Mouse (Mus musculus) embryonic facial prominence, embryonic 11.5 days (tissue): Measurements from ENCODE around the gene Jak3. TPM values are rescaled to one million over a fixed set of nuclear protein-coding genes. Genes with fewer than 3 reads are reported as not detected.
"Not testable (repeated sequence)": the region's sequence is repeated elsewhere in the genome, so short reads cannot be mapped to it uniquely, and the experiment has no call there.

Experiments
- ATAC-seq: fragments of 200-750 bp; cut with Nextera tagmentation; replicated peaks from 2 replicates; pipeline ENCODE4 v1.8.0; 2017; ENCODE audit warnings: low read depth; ENCODE audit not compliant: insufficient number of reproducible peaks, low FRiP score, low TSS enrichment
- DNase-seq: peaks from one replicate; pipeline ENCODE4 v3.0.0-alpha.2; 2015; ENCODE audit warnings: low spot score
- H3K27ac ChIP-seq: fragments of 300-500 bp; sonication (generic); replicated peaks from 2 replicates; pipeline ENCODE4 v1.5.1; 2014; ENCODE audit warnings: mild to moderate bottlenecking, low read depth, low read length, control low read depth
- H3K27me3 ChIP-seq: fragments of 300-500 bp; sonication (generic); 2 replicates; pipeline ENCODE4 v1.6.1; 2014; ENCODE audit warnings: mild to moderate bottlenecking, low read length, moderate library complexity, mixed read lengths; ENCODE audit not compliant: control insufficient read depth, insufficient read depth
- H3K36me3 ChIP-seq: fragments of 300-500 bp; sonication (generic); replicated peaks from 2 replicates; pipeline ENCODE4 v1.6.1; 2014; ENCODE audit warnings: low read depth, mild to moderate bottlenecking, low read length, moderate library complexity, mixed read lengths; ENCODE audit not compliant: control insufficient read depth, insufficient read depth
- H3K4me1 ChIP-seq: fragments of 300-500 bp; sonication (generic); 2 replicates; pipeline ENCODE4 v1.6.1; 2014; ENCODE audit warnings: low read length, mixed read lengths; ENCODE audit not compliant: control insufficient read depth, insufficient read depth
- H3K4me2 ChIP-seq: fragments of 300-500 bp; sonication (generic); 2 replicates; pipeline ENCODE4 v1.6.1; 2014; ENCODE audit warnings: low read depth, mild to moderate bottlenecking, control low read depth, low read length, moderate library complexity
- H3K4me3 ChIP-seq: fragments of 300-500 bp; sonication (generic); 2 replicates; pipeline ENCODE4 v1.5.1; 2014; ENCODE audit warnings: low read depth, low read length, control low read depth
- H3K9ac ChIP-seq: fragments of 300-500 bp; sonication (generic); replicated peaks from 2 replicates; pipeline ENCODE4 v1.6.1; 2014; ENCODE audit warnings: mild to moderate bottlenecking, control low read depth, low read length
- H3K9me3 ChIP-seq: fragments of 300-500 bp; sonication (generic); replicated peaks from 2 replicates; pipeline ENCODE4 v1.6.1; 2016; ENCODE audit warnings: mild to moderate bottlenecking, low read length, inconsistent platforms, mixed read lengths; ENCODE audit not compliant: control insufficient read depth
- WGBS: fragments of 180-500 bp; shearing (Covaris S2); extraction: QIAGEN DNeasy Blood & Tissue Kit; methylation state at CpG from one replicate; pipeline ENCODE4 v1.1.7; 2014; 5-methylcytosine and 5-hydroxymethylcytosine counted together
- polyA plus RNA-seq: library from polyadenylated mRNA; unstranded; fragments of >200 nt; fragmentation: Nextera tagmentation; extraction: Ambion mirVana; gene quantifications from 2 replicates; pipeline ENCODE4 v1.2.1, GENCODE M21; 2014

Gene Jak3
- polyA plus RNA-seq, 1 experiment from 2014 or later: 1.2 TPM

GRCm38 (mm10) chr8:71684701-71685100 is 8.6 kb downstream of the Jak3 start:
- no peak overlapping the region for H3K27ac ChIP-seq
- no peak for ATAC-seq
- 11% methylated on average over 10 of the region's 10 CpGs for WGBS

GRCm38 (mm10) chr8:71685573-71685972 is 9.5 kb downstream of the Jak3 start:
- peaks cover under 1% of the 10 kb centered on the region for H3K4me1 ChIP-seq
- H3K36me3 ChIP-seq: no peaks in the 10 kb centered on the region
- peak overlapping the region; percentile 26 for H3K4me2 ChIP-seq
- H3K27me3 ChIP-seq: peaks cover 100% of the 10 kb centered on the region
- ATAC-seq (no peak), DNase-seq (peak; percentile 35)
- 2% methylated on average over 29 of the region's 29 CpGs for WGBS
- 0 out of 2 replicates have a peak overlapping the region, but pooled peaks have one; percentile 11 for H3K4me3 ChIP-seq
- no peak overlapping the region for H3K27ac ChIP-seq
- H3K9me3 ChIP-seq: no peaks in the 10 kb centered on the region
- H3K9ac ChIP-seq: no peak overlapping the region

More at GRCm38 (mm10) chr8:71684701-71685100, 8.6 kb downstream of the Jak3 start:
- no peaks in the 10 kb centered on the region for H3K36me3 ChIP-seq
- H3K9me3 ChIP-seq: no peaks in the 10 kb centered on the region
- no peak overlapping the region for H3K4me2 ChIP-seq
- peaks cover 3% of the 10 kb centered on the region for H3K4me1 ChIP-seq
- DNase-seq: no peak
- H3K27me3 ChIP-seq: peaks cover 98% of the 10 kb centered on the region
- H3K4me3 ChIP-seq: no peak overlapping the region
- H3K9ac ChIP-seq: no peak overlapping the region

- Histone ChIP-seq H3K36me3 (no peaks in the 10 kb centered on the region), H3K27me3 (peaks cover 100% of the 10 kb centered on the region), H3K27ac (no peak overlapping the region), H3K4me3 (no peak overlapping the region; the same call in 1 of the 2 replicates), H3K9me3 (no peaks in the 10 kb centered on the region), H3K9ac (no peak overlapping the region), H3K4me2 (no peak overlapping the region), H3K4me1 (no peaks in the 10 kb centered on the region)
- WGBS: 2% methylated on average over 23 of the region's 23 CpGs
- DNase-seq: no peak
- peak; percentile 53; the same call in 1 of the 2 replicates for ATAC-seq
Measured at GRCm38 (mm10) chr8:71686143-71686734, 10.1 kb downstream of the Jak3 start.

- no peak for DNase-seq
Measured at GRCm38 (mm10) chr8:71687616-71688015, 11.5 kb downstream of the Jak3 start.

GRCm38 (mm10) chr8:71689028-71689427 is 12.9 kb downstream of the Jak3 start, which contains the start of gene Insl3:
Gene Insl3, plus strand, starts transcription at chr8:71689214.
- DNase-seq (no peak), ATAC-seq (no peak)
- 4% methylated on average over 33 of the region's 33 CpGs for WGBS
- Histone ChIP-seq H3K4me1 (no peaks in the 10 kb centered on the region; the same call in 1 of the 2 replicates), H3K9ac (no peak within 1 kb of the TSS), H3K36me3 (no peaks in the 10 kb centered on the region), H3K9me3 (no peaks in the 10 kb centered on the region), H3K4me2 (no peak within 1 kb of the TSS), H3K4me3 (no peak within 1 kb of the TSS), H3K27me3 (peaks cover 100% of the 10 kb centered on the region), H3K27ac (no peak within 1 kb of the TSS)

More at GRCm38 (mm10) chr8:71687616-71688015, 11.5 kb downstream of the Jak3 start:
- ATAC-seq: no peak
- Histone ChIP-seq H3K4me2 (no peak overlapping the region), H3K4me1 (no peaks in the 10 kb centered on the region), H3K27ac (no peak overlapping the region), H3K9me3 (no peaks in the 10 kb centered on the region), H3K4me3 (no peak overlapping the region), H3K36me3 (no peaks in the 10 kb centered on the region), H3K9ac (no peak overlapping the region), H3K27me3 (peaks cover 100% of the 10 kb centered on the region)
- WGBS: 2% methylated on average over 8 of the region's 8 CpGs

GRCm38 (mm10) chr8:71692509-71692908 is 16.4 kb downstream of the Jak3 start:
- Histone ChIP-seq H3K36me3 (no peaks in the 10 kb centered on the region), H3K9ac (no peak overlapping the region), H3K4me2 (no peak overlapping the region), H3K9me3 (no peaks in the 10 kb centered on the region), H3K27ac (no peak overlapping the region), H3K4me3 (0 out of 2 replicates have a peak overlapping the region, but pooled peaks have one; percentile 12), H3K4me1 (no peaks in the 10 kb centered on the region; the same call in 1 of the 2 replicates), H3K27me3 (peaks cover 77% of the 10 kb centered on the region)
- 4% methylated on average over 30 of the region's 30 CpGs for WGBS
- ATAC-seq (no peak), DNase-seq (no peak)

- Histone ChIP-seq H3K27ac (no peak overlapping the region), H3K4me2 (no peak overlapping the region), H3K36me3 (no peaks in the 10 kb centered on the region), H3K9me3 (no peaks in the 10 kb centered on the region), H3K9ac (no peak overlapping the region), H3K4me3 (0 out of 2 replicates have a peak overlapping the region, but pooled peaks have one; percentile 11), H3K27me3 (peaks cover 69% of the 10 kb centered on the region), H3K4me1 (no peaks in the 10 kb centered on the region; the same call in 1 of the 2 replicates)
- ATAC-seq (no peak), DNase-seq (no peak)
- WGBS: 10% methylated on average over 67 of the region's 68 CpGs
Measured at GRCm38 (mm10) chr8:71693166-71694041, 17.3 kb downstream of the Jak3 start.

GRCm38 (mm10) chr8:71695456-71695855 is 19.4 kb downstream of the Jak3 start:
- H3K27me3 ChIP-seq: peaks cover 56% of the 10 kb centered on the region
- H3K36me3 ChIP-seq, ATAC-seq, DNase-seq, H3K27ac ChIP-seq, H3K9me3 ChIP-seq, H3K9ac ChIP-seq, H3K4me3 ChIP-seq, H3K4me1 ChIP-seq, H3K4me2 ChIP-seq: not testable (repeated sequence)
- 63% methylated on average over 12 of the region's 12 CpGs for WGBS
